Mouse (Mus musculus) embryonic facial prominence, embryonic 15.5 days (tissue): ENCODE results near the gene Zkscan16. TPM values are rescaled to one million over a fixed set of nuclear protein-coding genes. Genes with fewer than 3 reads are reported as not detected.
A peak's percentile ranks its signal among the peaks of the same experiment; 100 is the strongest.

Experiments
- ATAC-seq: fragments of 200-750 bp; cut with Nextera tagmentation; 2 replicates; pipeline ENCODE4 v1.8.0; 2017; ENCODE audit warnings: low read depth, moderate TSS enrichment; ENCODE audit not compliant: insufficient number of reproducible peaks, low FRiP score, low TSS enrichment
- H3K27ac ChIP-seq: fragments of 300-500 bp; sonication (generic); replicated peaks from 2 replicates; pipeline ENCODE4 v1.5.1; 2015; ENCODE audit warnings: mild to moderate bottlenecking, inconsistent platforms
- H3K27me3 ChIP-seq: fragments of 300-500 bp; sonication (generic); 2 replicates; pipeline ENCODE4 v1.6.1; 2015; ENCODE audit warnings: inconsistent platforms
- H3K36me3 ChIP-seq: fragments of 300-500 bp; sonication (generic); 2 replicates; pipeline ENCODE4 v1.6.1; 2015; ENCODE audit warnings: mild to moderate bottlenecking, inconsistent platforms
- H3K4me1 ChIP-seq: fragments of 300-500 bp; sonication (generic); 2 replicates; pipeline ENCODE4 v1.6.1; 2015; ENCODE audit warnings: inconsistent platforms
- H3K4me2 ChIP-seq: fragments of 300-500 bp; sonication (generic); replicated peaks from 2 replicates; pipeline ENCODE4 v1.6.1; 2015; ENCODE audit warnings: mild to moderate bottlenecking, inconsistent platforms
- H3K4me3 ChIP-seq: fragments of 300-500 bp; sonication (generic); replicated peaks from 2 replicates; pipeline ENCODE4 v1.5.1; 2015; ENCODE audit warnings: mild to moderate bottlenecking, inconsistent platforms
- H3K9ac ChIP-seq: fragments of 300-500 bp; sonication (generic); 2 replicates; pipeline ENCODE4 v1.6.1; 2015; ENCODE audit warnings: inconsistent platforms
- H3K9me3 ChIP-seq: fragments of 300-500 bp; sonication (generic); replicated peaks from 2 replicates; pipeline ENCODE4 v1.6.1; 2016; ENCODE audit warnings: inconsistent platforms
- WGBS: fragments of 180-500 bp; shearing (Covaris S2); methylation state at CpG from one replicate; pipeline ENCODE4 v1.1.7; 2015; 5-methylcytosine and 5-hydroxymethylcytosine counted together
- polyA plus RNA-seq: library from polyadenylated mRNA; unstranded; fragments of >200 nt; fragmentation: Nextera tagmentation; extraction: Ambion mirVana; gene quantifications from 2 replicates; pipeline ENCODE4 v1.2.1, GENCODE M21; 2015

Gene Zkscan16
- polyA plus RNA-seq, 1 experiment from 2014 or later = 0.80 TPM

DNA sequence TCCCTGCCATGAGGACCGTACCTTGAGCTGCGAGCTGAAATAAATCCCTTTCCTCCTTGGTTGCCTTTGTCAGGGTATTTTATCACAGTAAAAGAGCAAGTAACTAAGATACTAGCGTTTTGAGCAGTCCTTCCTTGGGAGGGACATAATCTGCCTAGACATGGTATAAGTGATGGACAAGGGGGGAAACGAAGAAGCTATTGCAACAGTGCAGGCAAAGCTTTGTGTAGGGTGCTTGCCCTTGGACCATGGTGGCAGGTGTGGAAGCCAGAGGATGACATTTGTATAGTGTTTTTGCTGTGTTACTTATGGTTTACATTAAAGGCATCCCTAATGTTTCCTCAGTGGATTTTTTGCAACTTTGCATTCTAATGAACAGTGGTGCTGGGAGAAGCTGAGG, 486 bp upstream of the Zkscan16 start:
- Histone ChIP-seq H3K27ac (no peak overlapping the region), H3K4me2 (peak overlapping the region; percentile 79), H3K9ac (peak overlapping the region; percentile 51), H3K9me3 (no peaks in the 10 kb centered on the region), H3K4me3 (peak overlapping the region; percentile 86), H3K27me3 (no peaks in the 10 kb centered on the region), H3K4me1 (peaks cover 15% of the 10 kb centered on the region; the same call in 1 of the 2 replicates), H3K36me3 (no peaks in the 10 kb centered on the region)
- no peak for ATAC-seq
- WGBS = 76% methylated on average over 4 of the region's 4 CpGs

DNA sequence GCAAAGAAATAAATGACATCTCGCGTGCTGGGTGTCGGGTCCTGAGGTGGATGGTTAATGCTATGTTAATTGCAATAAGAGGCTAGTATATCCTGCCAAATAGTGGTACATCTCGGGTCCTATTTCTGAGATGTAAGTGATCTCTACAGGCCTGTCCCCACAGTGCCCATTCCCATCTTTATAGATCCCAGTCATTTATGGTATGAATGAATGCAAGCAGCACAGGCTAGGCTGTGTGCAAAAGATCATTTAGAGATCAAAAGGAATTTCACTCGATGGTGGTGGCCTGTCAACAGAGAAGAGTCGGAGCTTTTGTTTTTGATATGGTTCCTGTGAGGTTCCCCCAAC, 752 bp downstream of the Zkscan16 start:
- Histone ChIP-seq H3K27me3 (no peaks in the 10 kb centered on the region), H3K4me1 (peaks cover 15% of the 10 kb centered on the region; the same call in 1 of the 2 replicates), H3K27ac (no peak overlapping the region), H3K36me3 (no peaks in the 10 kb centered on the region), H3K4me2 (peak overlapping the region; percentile 79), H3K9me3 (no peaks in the 10 kb centered on the region), H3K4me3 (peak overlapping the region; percentile 86), H3K9ac (peak overlapping the region; percentile 51; the same call in 1 of the 2 replicates)
- WGBS = 15% methylated on average over 6 of the region's 6 CpGs
- no peak for ATAC-seq

DNA sequence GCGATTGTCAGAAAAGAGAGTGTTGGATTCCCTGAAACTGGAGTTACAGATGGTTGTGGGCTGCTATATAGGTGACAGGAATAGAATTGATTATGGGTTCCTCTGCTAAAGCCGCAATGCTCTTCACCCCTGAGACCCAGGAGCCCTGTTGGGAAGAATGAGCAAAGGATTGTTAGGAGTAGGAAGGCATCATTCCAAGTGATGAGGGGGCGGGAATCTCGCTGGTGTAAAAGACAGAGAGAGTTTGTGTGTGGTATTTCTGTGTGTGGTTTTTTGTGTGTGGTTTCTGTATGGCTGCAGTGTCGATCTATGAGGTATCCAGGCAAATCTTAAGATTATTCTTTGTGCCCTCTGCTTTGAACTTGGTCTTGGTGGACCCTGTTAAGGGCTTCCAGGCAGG, 1.3 kb downstream of the Zkscan16 start:
- H3K4me3 ChIP-seq = no peak overlapping the region
- no peaks in the 10 kb centered on the region for H3K36me3 ChIP-seq
- H3K9ac ChIP-seq = no peak overlapping the region
- no peak overlapping the region for H3K27ac ChIP-seq
- peaks cover 15% of the 10 kb centered on the region; the same call in 1 of the 2 replicates for H3K4me1 ChIP-seq
- 0 out of 2 replicates have a peak overlapping the region, but pooled peaks have one; percentile 79 for H3K4me2 ChIP-seq
- H3K27me3 ChIP-seq = no peaks in the 10 kb centered on the region
- 64% methylated on average over 5 of the region's 5 CpGs for WGBS
- no peak for ATAC-seq
- H3K9me3 ChIP-seq = no peaks in the 10 kb centered on the region

DNA sequence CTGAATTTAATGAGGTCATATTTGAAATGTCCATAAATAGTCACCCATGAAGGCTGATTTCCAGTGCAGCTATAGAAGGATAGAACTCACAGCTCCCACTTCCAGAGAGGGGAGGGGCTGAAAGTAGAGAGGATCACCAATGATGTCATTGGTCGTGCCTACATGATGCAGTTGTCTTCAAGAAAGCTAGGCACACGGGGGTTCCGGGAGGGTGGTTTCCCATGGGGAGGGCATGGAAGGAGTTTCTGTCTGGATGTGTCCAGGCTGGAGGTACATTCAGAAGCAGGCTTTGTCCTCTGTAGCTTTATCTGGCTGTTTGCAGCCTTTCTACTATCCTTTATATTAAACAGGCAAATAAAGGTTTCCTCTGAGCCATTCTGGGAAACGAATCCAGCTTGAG, 5.0 kb downstream of the Zkscan16 start:
- Histone ChIP-seq H3K4me2 (no peak overlapping the region), H3K36me3 (no peaks in the 10 kb centered on the region), H3K27me3 (no peaks in the 10 kb centered on the region), H3K4me1 (peaks cover 10% of the 10 kb centered on the region; the same call in 1 of the 2 replicates), H3K9ac (no peak overlapping the region), H3K9me3 (no peaks in the 10 kb centered on the region), H3K4me3 (no peak overlapping the region), H3K27ac (no peak overlapping the region)
- WGBS = 87% methylated on average over 4 of the region's 4 CpGs
- no peak for ATAC-seq

DNA sequence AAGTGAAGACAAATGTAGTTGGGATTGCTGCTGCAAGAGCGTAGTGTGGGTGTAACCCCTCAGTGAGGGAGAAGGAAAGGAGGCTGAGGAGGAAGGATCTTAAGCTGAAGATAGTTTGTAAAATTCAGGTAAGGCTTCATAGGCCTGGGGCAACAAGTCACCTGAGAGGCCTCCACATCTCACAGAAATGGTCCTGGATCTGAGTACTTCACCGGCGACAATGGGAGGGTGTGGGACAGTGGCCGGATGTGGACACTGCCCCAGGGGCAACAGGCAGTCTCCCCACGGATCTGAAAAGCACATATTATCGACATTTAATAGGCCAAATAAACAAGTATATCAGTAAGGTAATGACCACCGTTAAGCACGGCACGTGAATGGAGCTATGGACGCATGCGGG, 9.2 kb downstream of the Zkscan16 start:
- 88% methylated on average over 11 of the region's 11 CpGs for WGBS
- Histone ChIP-seq H3K27ac (no peak overlapping the region), H3K9ac (no peak overlapping the region), H3K4me3 (no peak overlapping the region), H3K9me3 (no peaks in the 10 kb centered on the region), H3K27me3 (no peaks in the 10 kb centered on the region), H3K4me1 (no peaks in the 10 kb centered on the region), H3K4me2 (no peak overlapping the region), H3K36me3 (peaks cover 8% of the 10 kb centered on the region)
- ATAC-seq = no peak

DNA sequence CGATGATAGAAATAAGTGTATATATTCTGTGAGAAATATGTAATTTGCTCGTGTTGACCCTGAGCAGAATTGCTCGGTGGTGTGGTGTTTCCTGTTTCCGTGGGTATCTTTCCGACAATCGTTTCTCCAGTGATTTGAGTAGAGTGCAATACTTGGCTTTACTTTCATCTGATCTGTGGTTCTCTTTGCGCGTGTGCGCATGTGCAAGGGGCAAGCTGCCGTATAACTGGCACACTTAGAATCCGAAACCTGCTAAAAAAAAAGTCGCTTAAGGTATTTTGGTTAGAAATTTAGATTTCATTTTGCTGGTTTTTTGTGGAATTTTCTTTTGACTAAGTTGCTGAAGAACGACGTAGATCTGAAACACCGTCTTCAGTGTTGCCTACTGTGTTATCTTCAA, 18.3 kb downstream of the Zkscan16 start:
- WGBS = 87% methylated on average over 15 of the region's 15 CpGs
- Histone ChIP-seq H3K4me3 (no peak overlapping the region), H3K9me3 (no peaks in the 10 kb centered on the region), H3K27ac (no peak overlapping the region), H3K4me1 (no peaks in the 10 kb centered on the region), H3K36me3 (peaks cover 10% of the 10 kb centered on the region), H3K27me3 (no peaks in the 10 kb centered on the region), H3K9ac (no peak overlapping the region), H3K4me2 (no peak overlapping the region)
- ATAC-seq = no peak

DNA sequence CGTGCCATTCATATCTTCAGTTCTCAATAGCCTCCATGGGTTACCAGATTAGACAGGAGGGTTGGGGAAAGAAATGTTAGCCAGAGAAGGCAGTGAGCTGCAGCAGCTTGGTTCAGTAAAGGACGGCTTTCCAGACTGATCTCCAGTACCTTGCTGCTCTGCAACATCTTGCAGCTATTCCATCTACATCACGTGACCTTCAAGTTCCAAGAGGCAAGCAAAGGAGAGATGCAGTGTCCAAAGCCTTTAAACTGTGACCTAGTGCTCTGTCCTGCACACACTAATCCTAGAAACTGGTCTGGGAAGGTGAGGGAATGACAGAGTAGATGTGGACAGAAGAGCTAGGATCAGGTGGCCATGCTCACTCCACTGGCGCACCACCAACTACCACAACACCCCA, 19.8 kb downstream of the Zkscan16 start:
- ATAC-seq = no peak
- Histone ChIP-seq H3K4me2 (no peak overlapping the region), H3K9me3 (no peaks in the 10 kb centered on the region), H3K4me1 (no peaks in the 10 kb centered on the region), H3K9ac (no peak overlapping the region), H3K27ac (no peak overlapping the region), H3K27me3 (no peaks in the 10 kb centered on the region), H3K4me3 (no peak overlapping the region), H3K36me3 (0 out of 2 replicates have a peak, but pooled peaks cover 2% of the 10 kb centered on the region)
- WGBS = 94% methylated on average over 4 of the region's 4 CpGs

DNA sequence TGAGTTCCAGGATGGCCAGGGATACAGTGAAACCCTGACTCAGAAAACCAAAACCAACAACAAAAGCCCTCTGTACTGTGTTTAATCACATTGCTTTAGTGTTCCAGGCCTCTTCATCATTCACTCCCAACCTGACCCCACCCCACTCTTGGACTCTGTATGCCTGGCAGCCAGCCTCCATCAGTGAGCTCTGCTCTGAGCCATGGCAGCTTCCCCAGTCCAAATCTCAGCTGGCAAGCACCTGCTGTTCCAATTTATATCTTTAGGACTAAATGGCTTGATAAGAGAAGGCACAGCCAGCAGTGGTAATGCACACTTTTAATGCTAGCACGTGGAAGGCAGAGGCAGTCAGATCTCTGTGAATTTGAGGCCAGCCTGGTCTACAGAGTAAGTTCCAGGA, 21.7 kb downstream of the Zkscan16 start:
- Histone ChIP-seq H3K27ac (no peak overlapping the region), H3K27me3 (no peaks in the 10 kb centered on the region), H3K36me3 (0 out of 2 replicates have a peak, but pooled peaks cover 2% of the 10 kb centered on the region), H3K4me1 (no peaks in the 10 kb centered on the region), H3K9me3 (no peaks in the 10 kb centered on the region), H3K4me3 (no peak overlapping the region), H3K9ac (no peak overlapping the region), H3K4me2 (no peak overlapping the region)
- no peak for ATAC-seq
- 85% methylated on average over 1 of the region's 1 CpGs for WGBS

DNA sequence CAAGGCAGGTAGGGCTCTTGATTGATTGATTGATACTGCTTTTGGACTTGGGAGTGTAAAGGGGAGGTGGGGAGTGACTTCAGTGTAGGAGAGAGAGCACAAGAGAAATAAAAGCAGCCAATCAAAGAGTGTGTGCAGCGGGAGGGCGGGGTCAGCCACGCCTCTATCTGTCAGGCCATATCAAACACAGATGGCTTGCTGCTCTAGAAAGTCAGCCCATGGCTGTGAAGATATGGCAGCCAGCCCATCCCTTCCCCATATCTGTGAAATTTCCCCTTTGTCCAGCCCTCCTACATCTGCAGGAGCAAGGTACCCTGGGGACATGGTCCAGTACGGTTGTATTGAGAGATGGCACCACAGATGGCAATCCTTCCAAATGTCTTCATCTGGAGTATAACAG, 27.2 kb downstream of the Zkscan16 start:
- Histone ChIP-seq H3K27me3 (no peaks in the 10 kb centered on the region), H3K9ac (no peak overlapping the region), H3K9me3 (no peaks in the 10 kb centered on the region), H3K27ac (no peak overlapping the region), H3K4me3 (no peak overlapping the region), H3K4me2 (no peak overlapping the region), H3K4me1 (no peaks in the 10 kb centered on the region), H3K36me3 (peaks cover 16% of the 10 kb centered on the region; the same call in 1 of the 2 replicates)
- no peak for ATAC-seq
- 88% methylated on average over 4 of the region's 4 CpGs for WGBS

DNA sequence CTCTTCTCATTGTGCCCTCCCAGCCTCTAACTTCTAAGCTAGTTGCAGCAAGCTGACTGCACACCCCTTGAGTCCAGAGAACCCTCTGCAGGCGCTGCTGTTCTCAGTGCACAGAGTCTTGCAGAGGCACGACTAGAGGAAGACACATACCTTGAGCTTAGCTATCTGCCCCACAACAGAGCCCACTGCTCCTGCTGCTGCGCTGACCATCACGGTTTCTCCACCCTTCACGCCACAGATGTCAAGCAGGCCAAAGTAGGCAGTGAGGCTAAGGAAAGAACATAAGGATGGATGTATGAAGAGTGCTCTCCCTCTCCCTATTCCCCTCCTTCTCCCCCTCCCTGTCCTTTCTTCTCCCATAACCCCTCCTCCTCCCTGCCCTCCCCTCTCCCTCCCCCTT, 32.3 kb downstream of the Zkscan16 start:
- Histone ChIP-seq H3K4me1 (no peaks in the 10 kb centered on the region), H3K4me3 (no peak overlapping the region), H3K27ac (no peak overlapping the region), H3K9me3 (no peaks in the 10 kb centered on the region), H3K36me3 (peaks cover 18% of the 10 kb centered on the region; the same call in 1 of the 2 replicates), H3K9ac (no peak overlapping the region), H3K4me2 (no peak overlapping the region), H3K27me3 (no peaks in the 10 kb centered on the region)
- ATAC-seq = no peak
- 82% methylated on average over 5 of the region's 5 CpGs for WGBS

DNA sequence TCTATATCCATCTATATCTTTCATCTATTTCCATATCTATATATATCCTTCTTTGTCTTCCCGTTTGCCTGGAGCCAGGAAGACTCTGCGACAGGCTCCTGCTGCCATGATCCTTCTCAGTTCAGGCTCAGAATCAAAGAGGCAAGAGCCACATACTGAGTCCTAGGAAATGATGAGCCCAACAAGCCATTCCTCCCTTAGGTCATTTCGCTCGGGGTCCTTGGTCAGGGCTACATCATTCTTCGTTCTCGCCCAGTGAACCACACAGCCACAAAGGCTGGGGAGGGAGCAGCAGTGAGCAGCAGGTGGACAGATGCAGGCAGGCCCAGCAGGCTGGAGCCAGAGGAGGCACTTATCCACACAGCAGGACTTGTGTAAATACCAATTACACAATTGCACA, 38.0 kb downstream of the Zkscan16 start:
- H3K4me2 ChIP-seq = no peak overlapping the region
- H3K4me1 ChIP-seq = peaks cover 5% of the 10 kb centered on the region; the same call in 1 of the 2 replicates
- H3K4me3 ChIP-seq = no peak overlapping the region
- H3K9ac ChIP-seq = no peak overlapping the region
- H3K27ac ChIP-seq = no peak overlapping the region
- H3K36me3 ChIP-seq = peaks cover 7% of the 10 kb centered on the region; the same call in 1 of the 2 replicates
- no peak for ATAC-seq
- no peaks in the 10 kb centered on the region for H3K9me3 ChIP-seq
- H3K27me3 ChIP-seq = no peaks in the 10 kb centered on the region
- WGBS = 82% methylated on average over 6 of the region's 6 CpGs

DNA sequence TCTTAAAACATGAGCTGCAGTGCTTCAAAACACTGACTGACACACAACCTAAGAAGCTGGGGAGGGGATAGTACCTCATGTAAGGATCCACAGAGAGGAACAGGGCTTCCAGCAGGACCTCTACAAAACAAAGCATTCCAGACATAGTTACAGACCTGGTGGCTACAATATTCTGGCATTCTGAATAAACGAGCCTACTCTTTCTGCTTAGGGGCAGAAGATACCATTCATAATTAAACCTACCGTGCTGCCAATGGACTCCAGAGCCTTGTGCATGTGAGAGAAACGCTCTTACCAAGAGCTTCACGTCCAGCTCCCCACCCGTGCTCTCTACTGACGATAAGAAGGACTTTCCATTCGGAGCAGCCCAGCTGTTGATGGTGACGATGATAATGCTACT, 39.4 kb downstream of the Zkscan16 start:
- ATAC-seq = no peak
- Histone ChIP-seq H3K9ac (no peak overlapping the region), H3K27me3 (no peaks in the 10 kb centered on the region), H3K4me2 (no peak overlapping the region), H3K4me1 (peaks cover 12% of the 10 kb centered on the region), H3K27ac (no peak overlapping the region), H3K36me3 (peaks cover 4% of the 10 kb centered on the region; the same call in 1 of the 2 replicates), H3K9me3 (no peaks in the 10 kb centered on the region), H3K4me3 (no peak overlapping the region)
- WGBS = 83% methylated on average over 8 of the region's 8 CpGs
